Mouse (Mus musculus) ES-E14 (cell line): Measurements from ENCODE around the gene Urah.

ENCODE experiments used
- CHD2 ChIP-seq: IDR thresholded peaks from 2 replicates; pipeline ENCODE4 v1.6.1; 2014; ENCODE audit warnings: mild to moderate bottlenecking, low read depth, low read length, inconsistent platforms
- MAFK ChIP-seq: IDR thresholded peaks from 2 replicates; pipeline ENCODE4 v1.6.1; 2014; ENCODE audit warnings: mild to moderate bottlenecking, low read depth, low read length, inconsistent platforms; ENCODE audit not compliant: insufficient read depth
- ZC3H11A ChIP-seq: IDR thresholded peaks from 2 replicates; pipeline ENCODE4 v1.6.1; 2012; ENCODE audit warnings: low read depth, mild to moderate bottlenecking, inconsistent platforms, low read length, borderline replicate concordance
- ZNF384 ChIP-seq: IDR thresholded peaks from 2 replicates; pipeline ENCODE4 v1.6.1; 2012; ENCODE audit warnings: low read depth, low read length, inconsistent platforms

- TF ChIP-seq ZC3H11A (no peak), CHD2 (no peak), ZNF384 (no peak), MAFK (no peak)
These were observed 10.9 kb downstream of the Urah start for GRCm38 (mm10) chr7:140845683-140846082.
